Mouse (Mus musculus) layer of hippocampus, postnatal 14 days (tissue): Measurements from ENCODE around the gene Zfp966. TPM values are rescaled to one million over a fixed set of nuclear protein-coding genes. Genes with fewer than 3 reads are reported as not detected.
"Not testable (repeated sequence)": the region's sequence is repeated elsewhere in the genome, so short reads cannot be mapped to it uniquely, and the experiment has no call there.

Source experiments
- DNase-seq, 2 experiments: peaks; one replicate each; pipeline ENCODE4 v3.0.0; 2021 to 2022; ENCODE audit warnings: low spot score in 2 of 2, mixed read lengths in 1 of 2
- long read RNA-seq, 2 experiments: library from polyadenylated mRNA; stranded (forward); transcript quantifications; one replicate each; pipeline ENCODE4 v2.0.0; 2021
- total RNA-seq, 2 experiments: library from RNA; stranded (reverse); gene quantifications; 2 replicates each; pipeline ENCODE4 v1.2.3; 2021

The Zfp966 gene
- 1 to 10 TPM; 4.7 to 6.1 TPM for total RNA-seq
- long read RNA-seq, experiment 1, partial matches to known transcripts = 1 of 1 reads
- long read RNA-seq, experiment 1, other reads (novel, unspliced or antisense) = 0 of 1 reads
- long read RNA-seq, experiment 2, partial matches to known transcripts = 1 of 1 reads
- long read RNA-seq, experiment 2, other reads (novel, unspliced or antisense) = 0 of 1 reads

DNA sequence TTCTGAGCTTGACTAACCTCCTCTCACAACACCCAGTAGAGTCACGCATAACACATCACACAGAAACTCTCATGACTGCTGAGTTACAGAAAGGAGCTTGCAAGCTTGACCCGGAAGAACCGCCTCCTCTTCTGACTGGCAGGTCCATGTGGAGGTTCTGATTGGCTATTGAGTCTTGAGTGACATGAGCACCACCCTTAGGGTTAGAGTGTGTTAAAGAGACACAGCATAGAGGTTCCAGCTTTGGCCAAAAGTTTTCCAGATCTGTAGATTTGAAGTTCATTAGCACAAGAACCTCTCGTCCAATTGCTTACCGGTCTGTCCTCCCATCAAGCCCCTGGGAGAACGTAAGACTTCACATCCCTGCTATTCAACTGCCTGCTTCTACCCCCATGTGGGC, at the start of gene Zfp966:
Gene Zfp966 (minus strand): TSS at position 101 of the 400 bp plus-strand sequence.
- DNase-seq = not testable (repeated sequence)

GRCm38 (mm10) chr2:175965031-175965430, 34.1 kb upstream of the Zfp966 start, which contains the start of gene Gm2026:
Gene Gm2026, plus strand, starts transcription at chr2:175965331.
- not testable (repeated sequence) for DNase-seq

DNA sequence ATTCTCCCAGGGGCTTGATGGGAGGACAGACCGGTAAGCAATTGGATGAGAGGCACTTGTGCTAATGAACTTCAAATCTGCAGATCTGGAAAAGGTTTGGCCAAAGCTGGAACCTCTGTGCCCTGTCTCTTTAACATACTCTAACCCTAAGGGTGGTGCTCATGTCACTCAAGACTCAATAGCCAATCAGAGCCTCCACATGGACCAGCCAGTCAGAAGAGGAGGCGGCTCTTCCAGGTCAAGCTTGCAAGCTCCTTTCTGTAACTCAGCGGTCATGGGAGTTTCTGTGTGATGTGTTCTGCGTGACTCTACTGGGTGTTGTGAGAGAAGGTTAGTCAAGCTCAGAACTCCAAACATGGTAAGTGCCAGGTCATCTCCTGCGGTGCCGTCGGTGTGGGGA, 61.9 kb downstream of the Zfp966 start, which contains the start of gene Gm6710:
Gene Gm6710 (plus strand): TSS at position 196 of the 400 bp plus-strand sequence.
- not testable (repeated sequence) for DNase-seq

Other genes starting within 250 kb of the Zfp966 start
- gene Zfp969, start 227.5 kb downstream of the Zfp966 start, total RNA-seq = not detected
- not detected for gene Gm2007, start 189.6 kb downstream of the Zfp966 start, total RNA-seq
- gene Gm14288, start 130.0 kb downstream of the Zfp966 start, total RNA-seq = 10 to 100 TPM in 1 of 2 experiments, 1 to 10 TPM in 1; 8.3 to 10.8 TPM
- 10 to 100 TPM; 54.6 to 60.2 TPM for gene Gm6710, start 61.9 kb downstream of the Zfp966 start, total RNA-seq
- gene Gm2026, start 34.2 kb upstream of the Zfp966 start, total RNA-seq = 10 to 100 TPM; 51.0 to 52.0 TPM
- gene Gm2004, start 218.7 kb upstream of the Zfp966 start, total RNA-seq = 1 to 10 TPM; 4.3 to 4.4 TPM